Mouse (Mus musculus) thymus, adult 2 months (tissue): ENCODE measurements around the gene Slc28a1.

ENCODE experiments used
- CTCF ChIP-seq: fragments of 200-500 bp; IDR thresholded peaks from 2 replicates; pipeline ENCODE4 v1.5.1; 2012; ENCODE audit warnings: mild to moderate bottlenecking, control low read depth, low read length, moderate library complexity, borderline replicate concordance; ENCODE audit not compliant: control insufficient read depth, poor library complexity, insufficient read depth; ENCODE audit errors: extremely low read depth
- POLR2A ChIP-seq: fragments of 200-500 bp; IDR thresholded peaks from 2 replicates; pipeline ENCODE4 v1.6.1; 2012; ENCODE audit warnings: mild to moderate bottlenecking, low read length, control low read depth, moderate library complexity; ENCODE audit not compliant: control insufficient read depth, poor library complexity, insufficient read depth; ENCODE audit errors: extremely low read depth

DNA sequence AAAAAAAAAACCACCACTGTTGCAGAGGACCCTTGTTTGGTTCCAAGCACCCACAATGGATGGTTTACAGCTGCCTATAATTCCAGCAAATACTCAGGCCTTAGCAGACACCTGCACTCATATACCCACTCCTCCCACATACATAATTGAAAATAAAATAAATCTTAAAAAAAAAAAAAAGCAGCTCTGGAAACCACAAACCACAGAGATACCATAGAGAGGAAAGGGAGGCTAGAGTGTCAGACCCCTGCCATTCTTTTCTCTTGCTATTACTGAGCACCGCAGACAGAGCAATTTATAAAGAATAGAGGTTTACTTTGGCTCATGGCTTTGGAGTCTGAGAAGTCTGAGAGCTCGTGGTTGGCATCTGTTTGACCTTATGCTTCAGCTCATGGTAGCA lies 8.2 kb downstream of the Slc28a1 start:
- TF ChIP-seq POLR2A (no peak), CTCF (no peak)
